Mouse (Mus musculus) retina, postnatal 7 days (tissue): ENCODE data around the gene Nxt1.

Experiments used
- DNase-seq: peaks from one replicate; pipeline ENCODE4 v3.0.0-alpha.2; 2012; ENCODE audit warnings: low read depth, low spot score

The Nxt1 gene

GRCm38 (mm10) chr2:148672199-148673096 lies at the start of gene Nxt1:
TSS of gene Nxt1 (plus strand) at chr2:148672601.
- peak; percentile 98 for DNase-seq

DNA sequence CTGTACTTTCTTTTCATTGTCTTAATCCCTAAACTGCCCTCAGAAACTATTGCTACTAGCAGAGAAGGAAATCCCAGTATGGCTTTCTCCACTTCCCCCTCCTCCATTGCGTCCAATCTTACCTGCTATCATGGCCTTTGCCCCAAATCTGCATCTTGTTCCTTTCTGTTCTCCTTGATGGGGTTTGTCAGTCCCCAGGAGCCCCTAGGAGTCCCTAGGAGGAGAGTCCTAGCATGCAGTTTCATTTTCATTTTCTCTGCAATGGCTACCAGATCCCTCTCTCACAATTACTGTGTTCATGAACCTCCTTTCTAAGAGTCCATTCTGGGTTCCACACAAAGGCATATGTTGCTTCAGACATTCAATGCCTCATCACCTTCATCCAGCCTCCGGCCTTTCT lies 49.3 kb upstream of the Nxt1 start:
- DNase-seq, result no peak

DNA sequence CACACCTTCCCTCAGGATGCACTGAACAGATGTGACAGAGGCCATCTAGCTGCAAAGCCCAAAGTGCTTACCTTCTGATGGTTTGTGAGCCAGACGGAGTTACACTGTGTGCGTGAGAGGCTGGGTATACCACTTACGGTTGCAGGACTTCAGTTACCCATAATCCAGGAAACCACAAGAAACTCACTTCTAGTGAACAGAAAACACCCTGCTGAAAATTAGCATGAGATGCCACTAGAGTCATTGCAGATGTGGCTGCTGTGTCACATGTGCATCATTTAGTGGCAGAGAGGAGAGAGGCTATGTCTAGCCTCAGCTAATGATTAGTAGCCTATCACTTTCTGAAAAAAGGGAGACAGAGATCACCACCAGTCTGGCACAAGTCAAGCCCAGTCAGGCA lies 47.9 kb upstream of the Nxt1 start:
- DNase-seq, result no peak

GRCm38 (mm10) chr2:148627011-148627471 lies 45.4 kb upstream of the Nxt1 start:
- DNase-seq, result no peak

DNA sequence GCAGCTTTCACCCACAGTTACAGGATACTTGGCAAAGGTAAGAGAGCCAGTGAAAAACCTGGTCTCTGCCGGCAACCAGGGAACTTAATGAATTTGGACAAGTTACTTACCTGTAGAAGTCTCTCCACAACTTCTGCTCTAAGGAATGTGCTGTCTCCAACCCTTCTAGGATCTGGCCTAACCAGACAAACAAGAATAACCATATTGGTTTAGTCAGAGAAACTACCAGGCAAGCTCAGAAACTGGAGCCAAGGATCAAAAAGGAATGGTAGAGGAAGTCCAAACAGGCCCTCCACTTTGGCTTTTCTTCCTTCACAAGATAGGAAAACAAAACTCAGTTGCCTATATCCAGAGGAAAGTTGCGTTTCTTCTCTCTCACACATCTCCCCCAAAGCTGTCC lies 41.4 kb upstream of the Nxt1 start:
- no peak for DNase-seq

DNA sequence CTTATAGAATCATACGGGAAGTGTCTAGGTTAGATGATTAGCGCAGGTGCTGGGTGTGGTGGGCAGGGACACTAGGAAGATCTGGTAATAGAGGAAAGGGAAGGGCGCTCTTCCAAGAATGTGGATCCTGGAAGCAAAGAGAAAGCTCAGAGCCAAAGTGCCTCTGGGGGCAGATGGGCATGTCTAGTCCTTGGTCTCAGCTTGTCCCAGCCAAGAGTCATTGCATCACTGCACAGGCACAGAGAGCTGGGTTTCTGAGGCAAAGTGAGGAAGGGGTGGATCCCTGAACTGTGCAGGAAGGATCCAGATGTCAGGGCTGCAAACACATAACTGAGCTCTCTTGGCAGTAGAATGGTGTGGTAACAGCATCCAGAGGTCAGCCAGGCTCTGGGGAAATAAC lies 40.8 kb upstream of the Nxt1 start:
- no peak for DNase-seq

- DNase-seq, result no peak
These were observed 37.9 kb upstream of the Nxt1 start for GRCm38 (mm10) chr2:148634466-148634865.

DNA sequence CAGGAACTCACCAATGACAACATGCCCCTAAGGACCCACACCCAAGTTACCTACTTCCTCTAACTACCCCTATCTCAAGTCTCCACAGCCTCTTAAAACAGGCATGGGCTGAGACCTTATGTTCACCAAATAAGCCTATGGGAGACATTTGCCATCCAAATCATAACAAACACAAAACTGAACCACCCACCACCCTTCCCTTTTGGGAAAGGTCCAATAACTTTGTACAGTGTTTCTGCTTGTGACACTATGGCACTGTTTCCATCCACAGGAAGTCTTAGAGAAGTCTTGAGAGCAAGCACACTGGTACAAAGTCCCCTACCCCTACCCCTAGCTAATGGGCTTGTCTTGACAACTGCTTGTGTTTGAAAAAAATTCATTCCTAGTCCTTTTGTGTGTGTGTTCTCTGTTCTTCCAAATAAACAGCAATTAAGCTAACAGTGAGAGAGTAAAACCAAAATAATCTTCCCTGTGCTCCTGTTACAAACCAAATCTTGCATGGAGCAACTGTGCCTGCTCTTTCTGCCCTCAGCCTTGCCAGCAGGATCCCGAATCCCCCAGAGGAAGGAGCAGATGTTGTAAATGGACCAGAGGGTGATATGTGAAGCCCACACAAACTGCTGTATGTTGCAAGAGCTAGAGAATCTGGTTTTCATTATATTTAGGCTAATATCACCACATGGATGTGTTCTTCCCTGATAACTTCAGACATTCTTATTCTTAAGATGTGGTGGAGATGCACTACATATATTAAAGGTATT lies 29.6 kb upstream of the Nxt1 start:
- no peak for DNase-seq

DNA sequence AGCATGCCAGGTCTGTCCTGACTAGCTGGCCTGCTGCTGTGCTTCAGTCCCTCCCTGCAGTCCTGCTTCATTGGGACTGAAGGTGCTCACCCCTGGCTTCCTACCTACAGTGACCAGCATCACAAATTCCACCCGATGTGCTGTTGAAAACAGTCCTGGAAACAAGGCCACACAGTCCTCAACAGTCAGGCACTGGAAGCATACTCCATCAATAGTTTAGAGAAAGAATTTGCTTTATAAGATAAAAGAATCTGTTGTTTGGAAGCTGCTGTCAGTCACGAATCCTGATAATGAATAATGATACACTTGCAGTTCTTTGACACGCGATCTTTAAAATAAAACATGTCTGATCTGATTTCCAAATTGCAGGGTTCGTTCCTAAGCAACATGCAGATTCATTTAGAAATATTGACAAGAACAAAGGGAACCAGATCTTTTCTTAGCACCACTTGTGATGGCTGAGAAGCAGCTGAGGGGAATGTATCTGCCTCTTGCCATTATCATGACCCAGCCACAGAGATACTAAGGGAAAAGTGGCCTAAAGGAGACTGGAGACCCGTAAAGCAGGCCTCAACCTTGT lies 27.9 kb upstream of the Nxt1 start:
- no peak for DNase-seq

DNA sequence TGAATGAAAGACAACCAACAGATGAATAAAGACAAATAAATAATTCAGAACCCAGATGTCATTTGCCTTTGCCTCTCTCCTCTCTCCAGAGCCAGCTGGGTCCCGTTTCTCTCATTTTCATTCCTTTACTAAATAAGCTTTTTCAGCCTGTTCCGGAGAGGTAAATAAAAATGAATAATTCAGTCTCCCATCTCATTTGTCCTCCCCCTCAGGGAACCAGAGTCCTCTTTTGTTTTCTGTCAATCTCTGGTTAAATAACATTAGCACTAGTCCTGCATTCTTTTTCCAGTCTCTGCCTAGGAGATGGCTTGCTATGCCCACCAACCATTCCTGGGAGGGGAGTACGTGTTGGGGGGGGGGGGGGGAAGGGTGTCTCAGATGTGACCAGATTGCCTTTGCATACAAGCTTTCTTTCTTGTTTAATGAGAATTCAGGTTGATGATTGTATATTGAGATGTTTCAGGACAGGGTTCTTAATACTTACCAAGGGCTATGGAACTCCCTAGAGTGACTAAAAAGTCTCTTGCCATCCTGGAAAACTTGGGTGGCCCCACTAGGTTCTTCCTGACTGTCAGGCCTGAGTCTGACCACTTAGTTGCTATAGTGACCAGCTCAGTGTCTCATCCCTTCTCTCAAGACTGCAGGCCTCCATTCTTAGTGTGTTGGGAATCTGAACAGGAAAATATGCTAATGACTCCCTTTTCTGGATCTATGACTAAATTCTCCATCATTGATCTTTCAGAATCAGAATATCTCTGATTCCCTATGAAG lies 21.6 kb upstream of the Nxt1 start:
- DNase-seq, result no peak

- DNase-seq, result no peak
These were observed 17.4 kb upstream of the Nxt1 start for GRCm38 (mm10) chr2:148654961-148655360.

DNA sequence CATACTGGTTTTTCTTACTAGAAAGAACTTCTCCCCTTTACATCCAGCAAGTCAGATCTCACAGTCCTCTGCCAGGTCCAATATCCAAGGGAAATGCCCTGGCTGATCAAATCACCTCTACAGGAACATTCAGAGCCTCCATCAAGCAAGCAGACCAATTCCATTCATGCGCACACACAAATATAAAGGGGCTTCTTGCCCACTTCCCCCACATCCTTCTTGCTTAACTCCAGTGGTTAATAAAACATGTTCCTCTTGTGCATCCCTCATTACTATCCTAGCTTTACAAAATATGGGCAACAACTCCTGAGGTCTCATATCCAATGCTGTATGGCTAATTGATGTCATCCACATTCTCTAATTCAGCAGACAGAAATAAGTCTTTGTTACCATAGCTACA lies 8.9 kb upstream of the Nxt1 start:
- DNase-seq, result no peak

- peak; percentile 55 for DNase-seq
These were observed 5.4 kb downstream of the Nxt1 start for GRCm38 (mm10) chr2:148677801-148678200.

DNA sequence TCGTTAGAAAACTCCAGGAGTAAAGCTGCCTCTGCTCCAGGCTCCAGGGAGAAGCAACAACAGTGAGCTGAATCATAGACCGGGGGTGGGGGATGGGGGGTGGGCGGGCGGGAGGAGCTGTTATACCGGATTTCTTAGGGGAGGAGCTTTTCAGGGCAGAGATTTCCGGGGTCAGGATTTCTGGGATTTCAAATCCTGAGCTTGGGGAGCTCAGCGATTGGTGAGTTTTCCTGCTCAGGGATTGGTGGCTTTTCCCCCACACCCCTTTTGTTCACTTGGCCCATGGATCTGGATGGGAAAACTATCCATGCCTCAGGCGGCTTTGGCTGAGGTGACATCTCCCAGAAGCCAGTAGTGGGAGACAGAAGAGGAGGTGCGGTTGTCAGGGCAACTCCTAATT lies 6.9 kb downstream of the Nxt1 start:
- DNase-seq, result peak; percentile 70

DNA sequence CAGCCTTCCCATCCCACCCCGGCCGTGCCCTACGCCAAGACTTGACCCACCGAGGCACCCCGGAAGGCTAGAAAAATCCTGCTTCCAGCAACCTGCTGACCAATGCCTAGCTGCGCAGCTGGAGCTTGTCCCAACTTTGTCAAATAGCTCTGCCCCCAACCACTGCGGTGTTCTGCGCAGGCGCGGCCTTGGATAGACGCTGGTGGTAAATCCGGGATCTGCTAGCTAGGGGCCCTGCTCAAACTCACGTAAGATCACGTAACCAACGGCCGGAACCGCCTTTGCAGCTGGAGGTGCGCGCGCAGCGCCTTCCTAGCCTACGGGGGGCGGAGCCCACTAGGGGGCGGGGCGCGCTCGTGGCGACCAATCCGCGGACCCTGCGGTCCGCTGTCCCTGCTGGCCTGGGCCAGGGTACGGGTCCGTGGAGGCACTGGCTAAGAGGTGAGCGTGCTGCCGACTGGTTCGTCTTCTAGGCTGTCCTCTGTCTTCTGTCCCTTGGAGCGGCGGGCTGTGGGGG lies 8.4 kb downstream of the Nxt1 start, which contains the start of gene Gzf1:
TSS of gene Gzf1 (plus strand) at position 249 of the 517 bp plus-strand sequence.
- peak; percentile 97 for DNase-seq

GRCm38 (mm10) chr2:148681461-148681891 lies 9.1 kb downstream of the Nxt1 start:
- DNase-seq, result no peak

DNA sequence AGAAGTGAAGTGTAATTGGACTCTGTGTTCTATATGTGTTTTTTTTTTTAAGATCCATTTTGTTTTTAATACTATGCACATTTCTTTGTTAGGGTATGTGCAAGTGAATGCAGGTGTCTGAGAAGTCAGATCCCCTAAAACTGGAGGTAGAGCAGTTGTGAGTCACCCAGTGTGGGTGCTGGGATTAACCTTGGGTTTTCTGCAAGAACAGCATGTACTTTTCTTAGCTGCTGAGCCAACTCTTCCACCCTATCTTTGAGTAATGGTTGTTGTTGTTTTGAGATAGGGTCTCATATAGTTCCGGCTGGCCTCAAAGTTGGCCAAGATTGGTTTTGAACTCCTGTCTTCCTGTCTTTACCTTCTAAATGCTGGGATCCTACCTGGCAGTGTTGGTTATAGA lies 10.6 kb downstream of the Nxt1 start:
- no peak for DNase-seq

- no peak for DNase-seq
These were observed 12.6 kb downstream of the Nxt1 start for GRCm38 (mm10) chr2:148684972-148685371.

DNA sequence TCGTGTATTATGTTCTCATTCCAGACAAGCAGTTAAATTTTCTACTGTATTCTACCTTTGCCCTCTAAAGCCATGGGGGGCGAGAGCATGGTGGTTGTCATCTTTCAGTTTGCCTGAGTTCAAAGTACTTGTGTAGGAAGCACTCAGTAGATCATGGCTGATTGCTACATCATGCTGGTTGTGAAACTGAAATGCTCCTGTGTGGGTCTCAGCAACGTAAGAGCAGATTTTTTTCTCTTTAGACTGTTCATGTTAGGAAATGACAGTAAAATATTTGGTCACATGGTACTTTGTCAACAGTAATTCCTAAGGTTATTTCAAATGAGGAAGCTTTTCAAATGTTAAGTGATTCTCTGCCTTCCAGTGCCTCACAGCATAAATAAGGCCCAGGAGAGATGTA lies 13.3 kb downstream of the Nxt1 start:
- no peak for DNase-seq

DNA sequence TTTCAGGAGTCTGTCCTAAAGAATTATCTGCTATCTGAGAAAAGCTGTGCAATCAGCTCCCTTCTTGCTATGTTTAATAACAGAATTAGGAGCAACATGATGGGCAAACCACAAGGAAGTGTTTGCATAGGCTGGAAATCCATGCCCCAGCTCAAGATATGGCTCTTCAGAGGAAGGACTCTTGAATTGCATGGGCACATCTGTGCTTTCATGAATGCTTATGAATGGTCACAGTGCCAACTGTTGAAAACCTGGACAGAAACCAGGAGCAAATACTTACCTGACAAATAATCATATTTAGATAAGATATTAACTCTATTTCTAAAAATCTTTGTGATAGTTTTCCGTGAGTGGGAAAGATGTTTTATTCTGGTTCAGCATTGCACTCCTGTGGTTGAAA lies 14.5 kb downstream of the Nxt1 start:
- no peak for DNase-seq

DNA sequence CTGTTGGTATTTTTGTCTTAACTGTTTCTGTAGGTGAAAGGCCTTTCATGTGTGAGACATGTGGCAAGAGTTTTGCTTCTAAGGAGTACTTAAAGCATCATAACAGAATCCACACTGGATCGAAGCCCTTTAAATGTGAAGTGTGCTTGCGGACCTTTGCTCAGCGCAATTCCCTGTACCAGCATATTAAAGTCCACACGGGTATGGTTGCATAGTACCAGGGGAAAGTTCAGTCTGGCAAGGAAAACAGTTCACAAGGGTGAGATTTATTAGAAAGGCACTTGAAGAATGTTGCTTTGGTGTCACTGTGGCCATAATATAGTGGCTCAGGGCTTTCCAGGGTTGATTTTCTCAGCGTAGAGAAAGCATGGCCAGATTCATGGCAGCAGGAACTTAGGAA lies 15.6 kb downstream of the Nxt1 start:
- no peak for DNase-seq
